In the genomic region with DNA sequence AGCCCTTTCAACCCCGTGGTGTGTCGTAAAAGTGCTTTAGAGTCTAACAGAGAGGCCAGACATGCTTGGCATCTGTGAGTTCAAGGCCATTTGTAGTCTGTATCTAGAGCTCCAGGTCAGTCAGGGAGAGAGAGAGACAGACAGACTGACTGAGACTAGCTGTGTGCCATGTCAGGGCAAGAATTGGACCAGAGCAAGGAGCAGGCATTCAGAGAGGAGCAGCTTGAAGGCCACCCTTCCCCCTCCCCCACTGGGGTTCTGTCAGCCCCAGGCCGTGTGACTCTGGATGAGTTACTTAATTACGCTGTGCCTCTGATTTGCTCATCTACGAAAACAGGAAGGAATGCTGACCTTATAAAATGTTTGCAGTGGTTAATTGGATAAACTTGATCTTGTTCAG, we compare ENCODE assay signal across 8 mouse cellular contexts. TPM values are rescaled to one million over a fixed set of nuclear protein-coding genes. Genes with fewer than 3 reads are reported as not detected.
A peak's percentile ranks its signal among the peaks of the same experiment; 100 is the strongest.
DNase-seq lines count a peak whose midpoint lies in the region; ATAC-seq and TF ChIP-seq lines count a peak whose summit lies in the region.

No protein-coding gene starts in this region.

- DNase-seq in cerebellum, postnatal 14 days = peak; percentile 53 to 67
- no peak for DNase-seq in cerebellum, adult 9-10 months
- no peak for DNase-seq in midbrain, postnatal 0 days (ENCODE audit: low spot score)
- peak; percentile 67 to 88 for DNase-seq in kidney, postnatal 25 days
- DNase-seq in T-cell, adult 2 months (ENCODE audit: low spot score) = no peak

- TF ChIP-seq CTCF in midbrain, postnatal 0 days (IDR thresholded peaks at IDR 0.05) = no peak

- no peak for ATAC-seq in midbrain, embryonic 12.5 days (ENCODE audit: low FRiP score, low read depth)
- no peak for ATAC-seq in midbrain, postnatal 0 days (ENCODE audit: low FRiP score)
- ATAC-seq in frontal cortex, adult (ENCODE audit: low TSS enrichment) = no peak
- no peak for ATAC-seq in erythroid progenitor cell, adult 5-6 weeks (replicated peaks; ENCODE audit: low FRiP score, poor library complexity, severe bottlenecking)

- 68% methylated on average over 5 of the region's 5 CpGs for WGBS in midbrain, embryonic 12.5 days
- WGBS in midbrain, postnatal 0 days = 60% methylated on average over 5 of the region's 5 CpGs

- no peaks in the 10 kb centered on the region for H3K27me3 ChIP-seq in midbrain, embryonic 12.5 days
- H3K27me3 ChIP-seq in midbrain, postnatal 0 days (ENCODE audit: insufficient read depth, low read length) = no peaks in the 10 kb centered on the region

- peaks cover 56% of the 10 kb centered on the region for H3K4me1 ChIP-seq in midbrain, embryonic 12.5 days
- peaks cover 15% of the 10 kb centered on the region; the same call in 1 of the 2 replicates for H3K4me1 ChIP-seq in midbrain, postnatal 0 days (ENCODE audit: insufficient read depth, low read length)

- H3K4me2 ChIP-seq in midbrain, embryonic 12.5 days (replicated peaks) = no peak overlapping the region
- H3K4me2 ChIP-seq in midbrain, postnatal 0 days (ENCODE audit: low read depth, low read length, poor library complexity, severe bottlenecking) = no peak overlapping the region

- H3K9me3 ChIP-seq in midbrain, embryonic 12.5 days = no peaks in the 10 kb centered on the region
- H3K9me3 ChIP-seq in midbrain, postnatal 0 days (ENCODE audit: low read length) = no peaks in the 10 kb centered on the region

- peak overlapping the region; percentile 72 for H3K27ac ChIP-seq in midbrain, embryonic 12.5 days (replicated peaks)
- H3K27ac ChIP-seq in midbrain, postnatal 0 days (ENCODE audit: low read depth, low read length) = no peak overlapping the region

- no peak overlapping the region for H3K4me3 ChIP-seq in midbrain, embryonic 12.5 days
- no peak overlapping the region for H3K4me3 ChIP-seq in midbrain, postnatal 0 days (ENCODE audit: low read depth, low read length)

- no peaks in the 10 kb centered on the region; the same call in 1 of the 2 replicates for H3K36me3 ChIP-seq in midbrain, embryonic 12.5 days
- no peaks in the 10 kb centered on the region for H3K36me3 ChIP-seq in midbrain, postnatal 0 days (ENCODE audit: insufficient read depth, low read length)

- H3K9ac ChIP-seq in midbrain, embryonic 12.5 days (replicated peaks) = no peak overlapping the region
- no peak overlapping the region for H3K9ac ChIP-seq in midbrain, postnatal 0 days (replicated peaks; ENCODE audit: low read length, poor library complexity, severe bottlenecking)

RNA-seq across cellular contexts. Expression of a gene that starts 26.0 kb away (rescaled TPM):
- polyA plus RNA-seq in midbrain, embryonic 12.5 days (2016; fragmentation: Nextera tagmentation; extraction: Ambion mirVana) = 132 and 136 TPM in 2 replicates
- total RNA-seq in midbrain, postnatal 0 days (2014; rRNA removed) = 25.0 and 51.6 TPM in 2 replicates
- polyA plus RNA-seq in midbrain, postnatal 0 days (2015; fragmentation: Nextera tagmentation; extraction: Ambion mirVana) = 102 and 106 TPM in 2 replicates
- 59.8 and 67.1 TPM in 2 replicates for total RNA-seq in erythroid progenitor cell, adult 5-6 weeks (2015; ENCODE audit: low replicate concordance)
- total RNA-seq in erythroid progenitor cell, adult 5-6 weeks (2017; ENCODE audit: low replicate concordance) = 32.8 and 34.5 TPM in 2 replicates

RNA-seq across cellular contexts. Expression of a gene that starts 28.3 kb away (rescaled TPM):
- polyA plus RNA-seq in midbrain, embryonic 12.5 days (2016; fragmentation: Nextera tagmentation; extraction: Ambion mirVana) = 2.6 and 3.4 TPM in 2 replicates
- 9.3 and 11.5 TPM in 2 replicates for total RNA-seq in midbrain, postnatal 0 days (2014; rRNA removed)
- polyA plus RNA-seq in midbrain, postnatal 0 days (2015; fragmentation: Nextera tagmentation; extraction: Ambion mirVana) = 3.9 and 4.0 TPM in 2 replicates
- 9.4 and 16.3 TPM in 2 replicates for total RNA-seq in erythroid progenitor cell, adult 5-6 weeks (2015; ENCODE audit: low replicate concordance)
- total RNA-seq in erythroid progenitor cell, adult 5-6 weeks (2017; ENCODE audit: low replicate concordance) = 1.4 and 10.1 TPM in 2 replicates

RNA-seq across cellular contexts. Expression of a gene that starts 58.0 kb away (rescaled TPM):
- 41.0 and 44.6 TPM in 2 replicates for polyA plus RNA-seq in midbrain, embryonic 12.5 days (2016; fragmentation: Nextera tagmentation; extraction: Ambion mirVana)
- 20.9 and 23.2 TPM in 2 replicates for total RNA-seq in midbrain, postnatal 0 days (2014; rRNA removed)
- 17.4 and 20.6 TPM in 2 replicates for polyA plus RNA-seq in midbrain, postnatal 0 days (2015; fragmentation: Nextera tagmentation; extraction: Ambion mirVana)
- 2.2 TPM in 1 of 2 replicates, not detected in the other for total RNA-seq in erythroid progenitor cell, adult 5-6 weeks (2015; ENCODE audit: low replicate concordance)
- 1.3 TPM in 1 of 2 replicates, not detected in the other for total RNA-seq in erythroid progenitor cell, adult 5-6 weeks (2017; ENCODE audit: low replicate concordance)

RNA-seq across cellular contexts. Expression of a gene that starts 59.4 kb away (rescaled TPM):
- polyA plus RNA-seq in midbrain, embryonic 12.5 days (2016; fragmentation: Nextera tagmentation; extraction: Ambion mirVana) = 1.2 and 1.3 TPM in 2 replicates
- 0.66 TPM in 1 of 2 replicates, not detected in the other for total RNA-seq in midbrain, postnatal 0 days (2014; rRNA removed)
- 0.29 TPM in 1 of 2 replicates, not detected in the other for polyA plus RNA-seq in midbrain, postnatal 0 days (2015; fragmentation: Nextera tagmentation; extraction: Ambion mirVana)
- total RNA-seq in erythroid progenitor cell, adult 5-6 weeks (2015; ENCODE audit: low replicate concordance) = not detected in 2 replicates
- total RNA-seq in erythroid progenitor cell, adult 5-6 weeks (2017; ENCODE audit: low replicate concordance) = not detected in 2 replicates

Comparison
In these comparisons a context has a peak if more than half of its experiments do, and no peak if none do; other contexts are left out.
1. DNase-seq: peak in cerebellum, postnatal 14 days (2 of 2) and kidney, postnatal 25 days (2 of 2); none in cerebellum, adult 9-10 months (single experiment), midbrain, postnatal 0 days (single experiment) and T-cell, adult 2 months (single experiment).